Comparison of ENCODE assay signal across 8 mouse cellular contexts in genomic region chr7:132576116-132576650, GRCm38 (mm10). TPM values are rescaled to one million over a fixed set of nuclear protein-coding genes. Genes with fewer than 3 reads are reported as not detected.
A peak's percentile ranks its signal among the peaks of the same experiment; 100 is the strongest.
DNase-seq lines count a peak whose midpoint lies in the region; ATAC-seq and TF ChIP-seq lines count a peak whose summit lies in the region.

Gene Oat (minus strand): TSS chr7:132576398.

- ATAC-seq in erythroid progenitor cell, adult 5-6 weeks (replicated peaks; ENCODE audit: low FRiP score, poor library complexity, severe bottlenecking) = peak; percentile 95
- peak; percentile 98 for ATAC-seq in heart, embryonic 12.5 days (ENCODE audit: insufficient number of reproducible peaks, low FRiP score)
- peak; percentile 97 for ATAC-seq in kidney, postnatal 0 days (replicated peaks; ENCODE audit: low FRiP score, low read depth)
- peak; percentile 95 for ATAC-seq in liver, embryonic 11.5 days (replicated peaks; ENCODE audit: low FRiP score)
- ATAC-seq in stomach, embryonic 14.5 days (ENCODE audit: insufficient number of reproducible peaks, insufficient read depth, low FRiP score, low read depth) = peak; percentile 96

- H3K36me3 ChIP-seq in heart, embryonic 12.5 days = no peaks in the 10 kb centered on the region
- no peaks in the 10 kb centered on the region for H3K36me3 ChIP-seq in kidney, postnatal 0 days (ENCODE audit: insufficient read depth, low read length)
- no peaks in the 10 kb centered on the region for H3K36me3 ChIP-seq in liver, embryonic 11.5 days (ENCODE audit: control insufficient read depth, insufficient read depth, low read length)
- H3K36me3 ChIP-seq in stomach, embryonic 14.5 days (ENCODE audit: control insufficient read depth, insufficient read depth, low read length) = no peaks in the 10 kb centered on the region

- peaks cover 29% of the 10 kb centered on the region for H3K4me1 ChIP-seq in heart, embryonic 12.5 days (replicated peaks)
- no peaks in the 10 kb centered on the region for H3K4me1 ChIP-seq in kidney, postnatal 0 days (replicated peaks; ENCODE audit: insufficient read depth, low read length)
- peaks cover 16% of the 10 kb centered on the region for H3K4me1 ChIP-seq in liver, embryonic 11.5 days (replicated peaks; ENCODE audit: control insufficient read depth, insufficient read depth, low read length)
- H3K4me1 ChIP-seq in stomach, embryonic 14.5 days (ENCODE audit: control insufficient read depth, insufficient read depth, low read length) = peaks cover 10% of the 10 kb centered on the region; the same call in 1 of the 2 replicates

- WGBS in heart, embryonic 12.5 days = under 1% methylated on average over 49 of the region's 49 CpGs
- WGBS in kidney, postnatal 0 days = under 1% methylated on average over 49 of the region's 49 CpGs
- under 1% methylated on average over 49 of the region's 49 CpGs for WGBS in liver, embryonic 11.5 days
- WGBS in stomach, embryonic 14.5 days = under 1% methylated on average over 49 of the region's 49 CpGs

- peak; percentile 97 for DNase-seq in CD4-positive helper T cell, adult 2 months (ENCODE audit: low read depth, low spot score)
- DNase-seq in brain, embryonic 18.5 days (ENCODE audit: low read depth, low spot score) = peak; percentile 92
- peak; percentile 96 for DNase-seq in kidney, postnatal 0 days (ENCODE audit: low spot score)
- DNase-seq in liver, embryonic 11.5 days (ENCODE audit: low spot score) = peak; percentile 91
- peak; percentile 97 for DNase-seq in naive thymus-derived CD4-positive, alpha-beta T cell, adult 2 months (ENCODE audit: low read depth)

- H3K4me2 ChIP-seq in heart, embryonic 12.5 days = peak within 1 kb of the TSS; percentile 74
- H3K4me2 ChIP-seq in kidney, postnatal 0 days (ENCODE audit: low read length) = peak within 1 kb of the TSS; percentile 71
- peak within 1 kb of the TSS; percentile 60 for H3K4me2 ChIP-seq in liver, embryonic 11.5 days
- peak within 1 kb of the TSS; percentile 54 for H3K4me2 ChIP-seq in stomach, embryonic 14.5 days (replicated peaks; ENCODE audit: low read depth, low read length)

- no peaks in the 10 kb centered on the region for H3K27me3 ChIP-seq in heart, embryonic 12.5 days (replicated peaks)
- no peaks in the 10 kb centered on the region for H3K27me3 ChIP-seq in kidney, postnatal 0 days (ENCODE audit: insufficient read depth, low read length)
- no peaks in the 10 kb centered on the region; the same call in 1 of the 2 replicates for H3K27me3 ChIP-seq in liver, embryonic 11.5 days (replicated peaks; ENCODE audit: control insufficient read depth, insufficient read depth, low read length)
- no peaks in the 10 kb centered on the region for H3K27me3 ChIP-seq in stomach, embryonic 14.5 days (ENCODE audit: control insufficient read depth, insufficient read depth, low read length)

- peak within 1 kb of the TSS; percentile 95 for H3K27ac ChIP-seq in heart, embryonic 12.5 days (ENCODE audit: poor library complexity, severe bottlenecking)
- peak within 1 kb of the TSS; percentile 92 for H3K27ac ChIP-seq in kidney, postnatal 0 days
- H3K27ac ChIP-seq in liver, embryonic 11.5 days (ENCODE audit: low read depth, low read length) = peak within 1 kb of the TSS; percentile 93
- peak within 1 kb of the TSS; percentile 93 for H3K27ac ChIP-seq in stomach, embryonic 14.5 days (ENCODE audit: low read length)

- peak within 1 kb of the TSS; percentile 78 for H3K4me3 ChIP-seq in heart, embryonic 12.5 days
- H3K4me3 ChIP-seq in kidney, postnatal 0 days (replicated peaks; ENCODE audit: low read depth, low read length) = peak within 1 kb of the TSS; percentile 62
- H3K4me3 ChIP-seq in liver, embryonic 11.5 days (ENCODE audit: low read depth, low read length) = peak within 1 kb of the TSS; percentile 77
- H3K4me3 ChIP-seq in stomach, embryonic 14.5 days (ENCODE audit: low read depth, low read length) = peak within 1 kb of the TSS; percentile 55

- H3K9me3 ChIP-seq in heart, embryonic 12.5 days (replicated peaks) = no peaks in the 10 kb centered on the region
- no peaks in the 10 kb centered on the region for H3K9me3 ChIP-seq in kidney, postnatal 0 days (replicated peaks; ENCODE audit: low read length)
- H3K9me3 ChIP-seq in liver, embryonic 11.5 days (ENCODE audit: control insufficient read depth, low read length) = no peaks in the 10 kb centered on the region
- H3K9me3 ChIP-seq in stomach, embryonic 14.5 days (ENCODE audit: control insufficient read depth, low read depth, low read length) = no peaks in the 10 kb centered on the region

- H3K9ac ChIP-seq in heart, embryonic 12.5 days = peak within 1 kb of the TSS; percentile 85
- peak within 1 kb of the TSS; percentile 70 for H3K9ac ChIP-seq in kidney, postnatal 0 days (ENCODE audit: low read depth, low read length)
- H3K9ac ChIP-seq in liver, embryonic 11.5 days (ENCODE audit: low read depth, low read length) = peak within 1 kb of the TSS; percentile 83
- peak within 1 kb of the TSS; percentile 50; the same call in 1 of the 2 replicates for H3K9ac ChIP-seq in stomach, embryonic 14.5 days (replicated peaks; ENCODE audit: low read depth, low read length)

- TF ChIP-seq CTCF in kidney, postnatal 0 days (IDR thresholded peaks at IDR 0.05; ENCODE audit: low read depth) = no peak; the same call in 1 of the 2 replicates

RNA-seq across cellular contexts. Expression of gene Oat, which starts in this region (rescaled TPM):
- 20.9 and 22.2 TPM in 2 replicates for total RNA-seq in erythroid progenitor cell, adult 5-6 weeks (2015; ENCODE audit: low replicate concordance)
- total RNA-seq in erythroid progenitor cell, adult 5-6 weeks (2017; ENCODE audit: low replicate concordance) = 18.5 and 23.5 TPM in 2 replicates
- 161 and 163 TPM in 2 replicates for polyA plus RNA-seq in heart, embryonic 12.5 days (2016; fragmentation: Nextera tagmentation; extraction: Ambion mirVana)
- polyA plus RNA-seq in kidney, postnatal 0 days (2015; fragmentation: Nextera tagmentation; extraction: Ambion mirVana) = 139 and 151 TPM in 2 replicates
- 157 and 179 TPM in 2 replicates for polyA plus RNA-seq in liver, embryonic 11.5 days (2014; fragmentation: Nextera tagmentation; extraction: Ambion mirVana)
- polyA plus RNA-seq in stomach, embryonic 14.5 days (2014; fragmentation: Nextera tagmentation; extraction: Ambion mirVana) = 207 and 232 TPM in 2 replicates

Comparison
In these comparisons a context has a peak if more than half of its experiments do, and no peak if none do; other contexts are left out.
1. Peak in every context shown above with its lines: DNase-seq, ATAC-seq, H3K4me3 ChIP-seq and H3K27ac ChIP-seq.